Mouse (Mus musculus) macrophage (primary cell): Measurements from ENCODE around the gene Dusp5. TPM values are rescaled to one million over a fixed set of nuclear protein-coding genes. Genes with fewer than 3 reads are reported as not detected.

ENCODE experiments used
- H3K27ac ChIP-seq: fragments of 350-480 bp; formaldehyde crosslinking; 2 replicates; pipeline ENCODE4 v1.9.0; 2021
- H3K36me3 ChIP-seq: fragments of 350-480 bp; formaldehyde crosslinking; 2 replicates; pipeline ENCODE4 v1.9.0; 2021; ENCODE audit errors: inconsistent target
- H3K4me3 ChIP-seq: fragments of 350-480 bp; formaldehyde crosslinking; 2 replicates; pipeline ENCODE4 v1.9.0; 2021; ENCODE audit errors: inconsistent target
- H3K79me2 ChIP-seq: fragments of 350-480 bp; formaldehyde crosslinking; 2 replicates; pipeline ENCODE4 v1.9.0; 2021; ENCODE audit errors: inconsistent target
- WGBS: methylation state at CpG from one replicate; pipeline ENCODE4 v1.1.7; 2026; ENCODE audit warnings: inconsistent platforms; ENCODE audit not compliant: missing documents; 5-methylcytosine and 5-hydroxymethylcytosine counted together
- polyA plus RNA-seq: library from polyadenylated mRNA; stranded (reverse); fragments of 250-400 nt; gene quantifications from 3 replicates; pipeline ENCODE4 v1.2.4, GENCODE M21; 2018; ENCODE audit warnings: inconsistent platforms

Gene Dusp5
- polyA plus RNA-seq, 1 experiment from 2014 or later: 5.0 TPM

DNA sequence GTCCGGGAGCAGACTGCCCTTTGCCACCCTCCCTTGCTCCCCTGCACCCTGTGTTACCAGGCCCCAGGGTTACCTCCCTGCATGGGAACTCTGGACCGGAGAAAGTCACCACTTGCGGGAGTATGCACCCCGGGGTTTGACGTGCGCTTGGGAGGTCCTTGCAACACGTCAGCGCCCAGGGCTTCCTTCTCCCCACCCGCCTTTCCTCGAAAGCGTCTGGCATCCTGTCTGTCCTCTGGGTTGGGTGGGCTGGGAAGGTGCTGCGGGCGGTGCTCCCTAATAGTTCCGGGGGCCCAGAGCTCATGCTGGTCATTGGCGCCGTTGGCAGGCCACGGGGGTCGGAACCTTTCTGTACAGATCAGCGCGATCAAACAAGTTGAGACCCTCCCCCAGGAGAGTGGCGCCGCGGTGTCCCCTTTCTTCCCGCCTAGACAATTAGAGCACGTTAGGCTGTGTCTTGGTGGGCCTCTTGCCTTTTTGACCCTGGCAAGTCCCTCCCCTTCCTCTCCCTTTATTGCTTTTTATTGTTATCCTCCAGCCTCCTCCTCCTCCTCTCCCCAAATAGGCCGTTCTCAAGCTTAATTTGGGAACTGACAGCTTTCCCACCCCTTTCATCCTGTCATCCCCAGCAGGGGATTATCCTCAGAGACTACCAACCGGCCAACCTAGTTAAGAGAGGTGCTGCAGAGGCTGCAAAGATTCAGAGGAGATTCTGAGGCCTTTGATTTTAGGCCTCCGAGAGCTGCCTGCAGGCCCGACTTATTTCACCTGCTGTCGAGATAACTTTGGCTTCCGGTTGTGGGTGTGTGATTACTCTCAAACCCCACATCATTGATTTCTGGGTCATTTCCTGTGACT, 1.0 kb downstream of the Dusp5 start:
- Histone ChIP-seq H3K36me3 (no peaks in the 10 kb centered on the region), H3K27ac (no peak overlapping the region), H3K4me3 (peak overlapping the region; percentile 24), H3K79me2 (no peaks in the 10 kb centered on the region; the same call in 1 of the 2 replicates)
- WGBS: 18% methylated on average over 31 of the region's 31 CpGs

- 91% methylated on average over 10 of the region's 10 CpGs for WGBS
- Histone ChIP-seq H3K36me3 (no peaks in the 10 kb centered on the region), H3K79me2 (no peaks in the 10 kb centered on the region; the same call in 1 of the 2 replicates), H3K4me3 (no peak overlapping the region), H3K27ac (no peak overlapping the region)
Measured at GRCm38 (mm10) chr19:53531416-53531815, 2.5 kb downstream of the Dusp5 start.

DNA sequence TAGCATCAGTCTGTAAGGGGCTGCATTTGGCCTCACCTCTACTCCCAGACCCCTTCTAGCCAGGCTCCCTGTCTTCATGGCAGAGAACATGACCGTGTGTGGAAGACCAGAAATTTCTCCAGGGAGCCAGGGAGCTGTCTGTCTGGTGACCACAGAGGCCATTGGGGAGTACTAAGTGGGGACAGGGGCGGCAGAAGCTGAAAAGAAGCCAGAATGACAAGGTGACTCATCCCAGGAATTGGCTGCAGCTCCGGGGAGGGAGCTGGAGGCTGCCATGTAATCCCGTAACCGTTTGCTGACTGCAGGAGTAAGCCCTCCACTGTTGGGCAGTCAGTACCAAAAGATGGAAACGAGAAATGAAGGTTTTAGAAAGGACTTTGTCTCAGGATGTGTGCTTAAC, 3.1 kb downstream of the Dusp5 start:
- no peak overlapping the region for H3K4me3 ChIP-seq
- H3K79me2 ChIP-seq: no peaks in the 10 kb centered on the region; the same call in 1 of the 2 replicates
- H3K27ac ChIP-seq: no peak overlapping the region
- no peaks in the 10 kb centered on the region for H3K36me3 ChIP-seq
- WGBS: 83% methylated on average over 6 of the region's 6 CpGs

- no peak overlapping the region for H3K4me3 ChIP-seq
- 61% methylated on average over 6 of the region's 6 CpGs for WGBS
- H3K27ac ChIP-seq: no peak overlapping the region
- no peaks in the 10 kb centered on the region; the same call in 1 of the 2 replicates for H3K79me2 ChIP-seq
- no peaks in the 10 kb centered on the region for H3K36me3 ChIP-seq
Measured at GRCm38 (mm10) chr19:53532676-53533075, 3.8 kb downstream of the Dusp5 start.

DNA sequence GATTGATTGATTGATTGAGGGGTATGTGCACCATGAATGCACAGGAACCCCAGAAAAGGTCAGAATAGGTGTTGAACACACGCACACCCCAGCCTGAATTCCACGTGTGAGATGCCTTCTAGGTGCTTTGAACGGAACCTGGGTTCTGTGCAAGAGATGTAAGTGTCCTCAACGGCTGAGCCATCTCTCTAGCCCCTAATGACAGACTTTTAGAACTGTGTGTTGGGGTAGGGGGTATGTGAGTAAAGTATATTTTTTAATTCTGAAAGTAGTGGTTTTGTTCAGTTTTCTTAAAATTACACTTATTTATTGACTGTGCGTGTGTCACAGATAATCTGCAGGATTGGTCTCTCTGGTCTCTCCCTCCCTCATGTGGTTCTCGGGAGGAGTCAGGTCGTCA, 4.3 kb downstream of the Dusp5 start:
- no peak overlapping the region for H3K27ac ChIP-seq
- no peaks in the 10 kb centered on the region; the same call in 1 of the 2 replicates for H3K79me2 ChIP-seq
- no peaks in the 10 kb centered on the region for H3K36me3 ChIP-seq
- no peak overlapping the region for H3K4me3 ChIP-seq
- WGBS: 97% methylated on average over 7 of the region's 7 CpGs

GRCm38 (mm10) chr19:53533810-53534601, 5.1 kb downstream of the Dusp5 start:
- WGBS: 84% methylated on average over 15 of the region's 15 CpGs
- Histone ChIP-seq H3K79me2 (no peaks in the 10 kb centered on the region; the same call in 1 of the 2 replicates), H3K36me3 (no peaks in the 10 kb centered on the region), H3K4me3 (no peak overlapping the region), H3K27ac (no peak overlapping the region)

DNA sequence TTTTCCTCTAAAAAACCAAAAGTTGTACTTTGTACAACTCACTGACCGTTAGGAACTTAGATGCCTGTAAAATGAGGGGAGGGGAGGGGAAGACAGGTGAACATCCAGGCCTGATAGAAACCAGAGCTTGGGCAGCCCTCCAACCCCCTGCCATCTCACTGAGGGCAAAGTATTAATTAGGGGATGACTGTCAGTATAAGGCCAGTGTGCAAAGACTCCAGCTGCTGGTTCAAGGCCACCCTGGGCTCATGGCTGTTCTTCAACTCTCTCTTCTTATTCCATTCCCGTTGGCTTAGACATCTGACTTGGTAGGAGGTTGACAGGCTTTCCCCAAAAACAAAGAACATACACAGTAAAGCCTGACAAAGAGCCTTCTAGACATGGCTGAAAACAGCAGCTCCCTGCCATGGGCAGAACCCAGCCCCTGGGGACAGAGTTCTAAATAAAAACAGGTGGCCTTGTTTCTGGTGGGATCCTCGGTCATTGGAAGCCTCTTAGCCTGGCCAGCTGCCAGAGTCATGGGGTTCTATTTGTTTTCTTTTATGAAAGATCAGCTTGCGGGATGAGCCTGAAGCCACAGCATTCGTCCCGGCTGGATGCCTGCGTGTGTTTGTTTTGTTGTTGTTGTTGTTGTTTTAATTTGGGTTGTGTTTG, 6.0 kb downstream of the Dusp5 start:
- no peak overlapping the region for H3K27ac ChIP-seq

DNA sequence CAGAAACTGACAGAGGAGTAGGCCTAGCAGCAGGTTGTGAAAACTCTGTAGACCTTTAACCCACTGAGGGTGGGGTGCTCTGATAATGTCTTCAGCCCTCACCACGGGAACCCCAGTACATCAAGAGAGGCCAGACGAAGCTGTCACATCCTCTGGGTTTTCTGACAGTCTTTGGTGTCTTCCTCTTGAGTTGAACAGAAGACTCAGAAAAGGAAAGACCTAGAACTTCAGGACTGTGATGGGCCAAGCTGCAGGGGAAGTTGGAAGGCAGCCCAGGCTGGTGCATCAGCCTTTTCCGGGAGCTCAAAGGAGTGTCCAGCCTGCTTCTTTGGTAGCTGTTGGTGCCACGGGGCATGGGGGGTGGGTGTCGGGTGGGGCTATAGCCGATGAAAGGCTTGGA, 6.5 kb downstream of the Dusp5 start:
- H3K4me3 ChIP-seq: no peak overlapping the region
- no peak overlapping the region for H3K27ac ChIP-seq
- H3K36me3 ChIP-seq: no peaks in the 10 kb centered on the region
- WGBS: 20% methylated on average over 6 of the region's 6 CpGs
- H3K79me2 ChIP-seq: no peaks in the 10 kb centered on the region; the same call in 1 of the 2 replicates

More for the DNA sequence above, 6.0 kb downstream of the Dusp5 start:
- no peak overlapping the region for H3K4me3 ChIP-seq
- H3K79me2 ChIP-seq: no peaks in the 10 kb centered on the region; the same call in 1 of the 2 replicates
- WGBS: 92% methylated on average over 7 of the region's 7 CpGs
- H3K36me3 ChIP-seq: no peaks in the 10 kb centered on the region

GRCm38 (mm10) chr19:53536251-53536650, 7.3 kb downstream of the Dusp5 start:
- H3K79me2 ChIP-seq: no peaks in the 10 kb centered on the region; the same call in 1 of the 2 replicates
- H3K27ac ChIP-seq: no peak overlapping the region
- no peaks in the 10 kb centered on the region; the same call in 1 of the 2 replicates for H3K36me3 ChIP-seq
- 85% methylated on average over 6 of the region's 6 CpGs for WGBS
- H3K4me3 ChIP-seq: no peak overlapping the region

DNA sequence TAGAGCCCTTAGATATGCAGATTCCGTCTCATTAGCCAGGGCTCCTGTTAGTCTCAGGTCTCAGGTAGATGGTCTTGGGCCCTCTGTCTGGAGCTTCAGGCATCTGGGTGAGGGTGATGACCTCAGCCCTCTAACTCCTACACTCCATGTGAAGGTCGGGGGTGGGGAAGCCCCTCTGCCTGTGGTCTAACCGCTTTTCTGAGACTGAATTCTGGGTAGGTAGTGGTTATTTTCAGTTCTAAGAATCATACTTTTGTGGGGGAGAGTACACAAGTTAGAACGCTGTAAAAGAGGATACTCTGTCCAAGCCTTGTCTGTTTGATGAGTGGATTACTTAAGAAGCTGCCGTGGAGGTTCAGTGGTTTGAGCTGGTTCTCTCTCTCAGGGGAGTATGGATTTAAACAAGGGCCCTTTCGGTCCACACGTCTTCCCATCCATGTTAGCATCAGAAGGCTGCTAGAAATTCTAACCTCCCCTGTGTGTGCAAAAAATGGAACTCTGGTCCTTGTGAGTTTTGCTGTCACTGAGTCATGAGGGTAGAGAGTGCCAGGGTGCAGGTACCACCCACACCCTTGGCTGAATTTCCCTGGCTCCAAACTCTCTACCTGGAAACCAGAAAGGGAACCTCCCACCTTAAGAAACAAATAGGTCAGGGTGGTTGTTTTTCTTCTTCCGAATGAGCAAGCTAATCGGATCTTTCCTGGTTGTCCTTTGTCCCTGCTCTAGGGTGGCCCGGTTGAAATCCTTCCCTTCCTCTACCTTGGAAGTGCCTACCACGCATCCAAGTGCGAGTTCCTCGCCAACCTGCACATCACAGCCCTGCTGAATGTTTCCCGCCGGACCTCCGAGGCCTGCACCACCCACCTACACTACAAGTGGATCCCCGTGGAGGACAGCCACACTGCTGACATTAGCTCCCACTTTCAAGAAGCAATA, 8.1 kb downstream of the Dusp5 start:
- Histone ChIP-seq H3K4me3 (no peak overlapping the region), H3K27ac (no peak overlapping the region), H3K36me3 (no peaks in the 10 kb centered on the region; the same call in 1 of the 2 replicates), H3K79me2 (no peaks in the 10 kb centered on the region; the same call in 1 of the 2 replicates)
- 81% methylated on average over 17 of the region's 17 CpGs for WGBS

DNA sequence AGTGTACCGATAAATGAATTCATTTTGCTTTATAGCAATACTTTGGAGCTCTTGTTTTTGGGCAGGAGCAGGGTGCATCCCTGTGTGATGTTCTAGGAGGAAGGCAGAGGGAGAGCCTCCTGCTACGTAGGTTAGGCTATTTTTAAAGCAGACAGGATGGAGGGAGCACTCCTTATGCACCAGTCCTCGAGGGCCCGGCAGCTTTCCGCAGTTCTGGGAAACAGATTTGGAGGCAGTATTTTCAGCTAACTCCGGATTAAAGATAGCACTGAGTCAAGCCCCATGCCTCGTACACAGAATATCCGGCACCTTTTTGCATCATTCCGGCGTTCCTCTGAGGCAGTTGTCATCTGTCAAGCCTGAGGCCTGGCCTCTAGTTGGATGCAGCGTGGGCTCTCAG, 9.1 kb downstream of the Dusp5 start:
- H3K27ac ChIP-seq: no peak overlapping the region
- H3K36me3 ChIP-seq: no peaks in the 10 kb centered on the region; the same call in 1 of the 2 replicates
- 98% methylated on average over 11 of the region's 11 CpGs for WGBS

GRCm38 (mm10) chr19:53538796-53539195, 9.9 kb downstream of the Dusp5 start:
- Histone ChIP-seq H3K79me2 (no peaks in the 10 kb centered on the region), H3K27ac (no peak overlapping the region), H3K36me3 (no peaks in the 10 kb centered on the region; the same call in 1 of the 2 replicates), H3K4me3 (no peak overlapping the region)
- WGBS: 48% methylated on average over 5 of the region's 5 CpGs

More for the DNA sequence above, 9.1 kb downstream of the Dusp5 start:
- Histone ChIP-seq H3K4me3 (no peak overlapping the region), H3K79me2 (no peaks in the 10 kb centered on the region)

GRCm38 (mm10) chr19:53539296-53539695, 10.4 kb downstream of the Dusp5 start:
- WGBS: 86% methylated on average over 3 of the region's 3 CpGs
- Histone ChIP-seq H3K36me3 (no peaks in the 10 kb centered on the region; the same call in 1 of the 2 replicates), H3K4me3 (no peak overlapping the region)

More at GRCm38 (mm10) chr19:53539296-53539695, 10.4 kb downstream of the Dusp5 start:
- Histone ChIP-seq H3K27ac (no peak overlapping the region), H3K79me2 (no peaks in the 10 kb centered on the region)
